Mouse (Mus musculus) hindbrain, embryonic 16.5 days (tissue): ENCODE data around the gene Ndufs1. TPM values are rescaled to one million over a fixed set of nuclear protein-coding genes. Genes with fewer than 3 reads are reported as not detected.
A peak's percentile ranks its signal among the peaks of the same experiment; 100 is the strongest.

Experiments used
- ATAC-seq: fragments of 200-750 bp; cut with Nextera tagmentation; 2 replicates; pipeline ENCODE4 v1.8.0; 2017; ENCODE audit warnings: moderate TSS enrichment, moderate library complexity
- H3K27ac ChIP-seq: fragments of 300-500 bp; sonication (generic); 2 replicates; pipeline ENCODE4 v1.5.1; 2014; ENCODE audit warnings: low read depth, mild to moderate bottlenecking, control low read depth, low read length, moderate library complexity
- H3K27me3 ChIP-seq: fragments of 300-500 bp; sonication (generic); replicated peaks from 2 replicates; pipeline ENCODE4 v1.6.1; 2014; ENCODE audit warnings: low read length; ENCODE audit not compliant: control insufficient read depth, insufficient read depth
- H3K36me3 ChIP-seq: fragments of 300-500 bp; sonication (generic); 2 replicates; pipeline ENCODE4 v1.6.1; 2014; ENCODE audit warnings: mild to moderate bottlenecking, low read length, moderate library complexity, mixed read lengths; ENCODE audit not compliant: control insufficient read depth, insufficient read depth
- H3K4me1 ChIP-seq: fragments of 300-500 bp; sonication (generic); 2 replicates; pipeline ENCODE4 v1.6.1; 2014; ENCODE audit warnings: low read depth, low read length; ENCODE audit not compliant: control insufficient read depth, insufficient read depth
- H3K4me2 ChIP-seq: fragments of 300-500 bp; sonication (generic); 2 replicates; pipeline ENCODE4 v1.6.1; 2014; ENCODE audit warnings: mild to moderate bottlenecking, low read length, control low read depth, moderate library complexity
- H3K4me3 ChIP-seq: fragments of 300-500 bp; sonication (generic); 2 replicates; pipeline ENCODE4 v1.5.1; 2014; ENCODE audit warnings: mild to moderate bottlenecking, low read length, control low read depth, moderate library complexity
- H3K9ac ChIP-seq: fragments of 300-500 bp; sonication (generic); 2 replicates; pipeline ENCODE4 v1.6.1; 2014; ENCODE audit warnings: low read depth, mild to moderate bottlenecking, control low read depth, low read length, moderate library complexity
- H3K9me3 ChIP-seq: fragments of 300-500 bp; sonication (generic); 2 replicates; pipeline ENCODE4 v1.6.1; 2014; ENCODE audit warnings: mild to moderate bottlenecking, low read length, moderate library complexity; ENCODE audit not compliant: control insufficient read depth
- WGBS: fragments of 180-500 bp; shearing (Covaris S2); extraction: QIAGEN DNeasy Blood & Tissue Kit; methylation state at CpG from one replicate; pipeline ENCODE4 v1.1.7; 2014; 5-methylcytosine and 5-hydroxymethylcytosine counted together
- polyA plus RNA-seq: library from polyadenylated mRNA; unstranded; fragments of >200 nt; fragmentation: Nextera tagmentation; extraction: Ambion mirVana; gene quantifications from 2 replicates; pipeline ENCODE4 v1.2.1, GENCODE M21; 2015

The Ndufs1 gene
- polyA plus RNA-seq, 1 experiment from 2014 or later, result 162 TPM

DNA sequence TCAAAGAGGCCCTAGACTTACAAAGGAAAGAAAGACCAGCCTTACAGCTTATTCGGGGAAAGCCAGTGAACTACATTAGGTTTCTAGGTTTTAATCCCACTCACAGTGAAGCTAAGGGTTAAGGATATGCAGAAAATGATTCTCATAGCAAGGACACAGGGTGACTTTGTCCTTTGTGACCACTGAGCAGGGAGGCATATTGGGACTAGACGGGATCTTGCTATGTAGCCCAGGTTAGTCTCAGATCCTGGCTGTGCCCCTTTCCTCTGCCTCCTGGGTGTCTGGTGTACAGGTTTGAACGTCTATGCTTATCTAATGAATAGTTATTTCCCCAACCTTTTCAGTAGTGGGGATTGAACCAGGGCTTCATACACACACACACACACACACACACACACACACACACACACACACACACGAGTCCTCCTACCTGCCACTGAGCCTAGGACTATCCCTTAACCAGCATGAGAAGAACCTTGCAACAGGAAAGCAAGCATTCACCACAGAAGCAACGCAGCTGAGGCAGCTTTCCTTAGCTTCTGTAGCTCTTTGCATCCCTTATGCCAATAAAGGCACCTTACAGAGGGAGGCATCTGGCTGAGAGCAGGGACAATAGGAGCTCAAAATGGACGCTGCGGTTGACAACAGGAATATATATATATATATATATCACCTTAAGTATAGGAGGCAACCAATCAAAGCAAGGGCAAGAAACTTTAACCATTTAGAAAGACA, 28.2 kb upstream of the Ndufs1 start:
- H3K4me1 ChIP-seq, result peaks cover 15% of the 10 kb centered on the region
- no peak overlapping the region for H3K4me2 ChIP-seq
- H3K9ac ChIP-seq, result no peak overlapping the region
- H3K27me3 ChIP-seq, result no peaks in the 10 kb centered on the region
- 22% methylated on average over 7 of the region's 7 CpGs for WGBS
- ATAC-seq, result no peak
- H3K9me3 ChIP-seq, result peaks cover 7% of the 10 kb centered on the region
- no peak overlapping the region for H3K4me3 ChIP-seq
- H3K36me3 ChIP-seq, result no peaks in the 10 kb centered on the region
- H3K27ac ChIP-seq, result peak overlapping the region; percentile 82

GRCm38 (mm10) chr1:63203950-63204659, 27.5 kb upstream of the Ndufs1 start:
- Histone ChIP-seq H3K9me3 (peaks cover 7% of the 10 kb centered on the region), H3K4me2 (no peak overlapping the region), H3K4me1 (peaks cover 15% of the 10 kb centered on the region), H3K27me3 (no peaks in the 10 kb centered on the region), H3K4me3 (no peak overlapping the region), H3K36me3 (no peaks in the 10 kb centered on the region), H3K9ac (no peak overlapping the region), H3K27ac (peak overlapping the region; percentile 82)
- WGBS, result 8% methylated on average over 7 of the region's 7 CpGs
- peak; percentile 90 for ATAC-seq

DNA sequence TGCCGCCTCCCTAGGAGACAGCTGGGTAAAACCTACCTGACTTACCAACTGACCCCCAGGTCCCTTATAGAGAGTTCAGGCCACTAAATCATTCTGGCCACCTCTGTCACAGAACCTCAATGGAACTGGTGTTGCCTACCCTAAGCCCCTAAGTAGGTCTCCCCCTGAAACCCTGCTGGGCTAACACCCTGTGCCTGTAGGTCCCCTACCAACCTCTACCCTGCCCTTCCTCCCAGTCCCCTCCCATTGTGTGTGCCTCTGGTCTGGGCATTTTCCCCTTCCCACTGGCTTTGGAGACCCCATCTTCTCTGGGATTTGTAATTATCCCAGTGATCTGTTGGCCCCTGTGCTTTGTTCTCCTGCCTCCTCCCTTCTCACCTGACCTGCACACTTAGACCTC, 26.8 kb upstream of the Ndufs1 start:
- 63% methylated on average over 1 of the region's 1 CpGs for WGBS
- no peak overlapping the region; the same call in none of the 2 replicates for H3K27ac ChIP-seq
- ATAC-seq, result peak; percentile 40; the same call in 1 of the 2 replicates

GRCm38 (mm10) chr1:63201672-63202071, 25.0 kb upstream of the Ndufs1 start:
- peaks cover 7% of the 10 kb centered on the region for H3K9me3 ChIP-seq
- no peak overlapping the region for H3K9ac ChIP-seq
- H3K27ac ChIP-seq, result no peak overlapping the region
- WGBS, result 85% methylated on average over 1 of the region's 1 CpGs
- no peak overlapping the region for H3K4me2 ChIP-seq
- no peak for ATAC-seq
- H3K27me3 ChIP-seq, result no peaks in the 10 kb centered on the region
- H3K4me1 ChIP-seq, result peaks cover 15% of the 10 kb centered on the region
- H3K4me3 ChIP-seq, result no peak overlapping the region
- no peaks in the 10 kb centered on the region for H3K36me3 ChIP-seq

More for the DNA sequence above, 26.8 kb upstream of the Ndufs1 start:
- no peak overlapping the region for H3K4me2 ChIP-seq
- peaks cover 15% of the 10 kb centered on the region for H3K4me1 ChIP-seq
- H3K27me3 ChIP-seq, result no peaks in the 10 kb centered on the region
- H3K9me3 ChIP-seq, result peaks cover 7% of the 10 kb centered on the region
- H3K4me3 ChIP-seq, result no peak overlapping the region
- no peaks in the 10 kb centered on the region for H3K36me3 ChIP-seq
- H3K9ac ChIP-seq, result peak overlapping the region; percentile 35; the same call in 1 of the 2 replicates

DNA sequence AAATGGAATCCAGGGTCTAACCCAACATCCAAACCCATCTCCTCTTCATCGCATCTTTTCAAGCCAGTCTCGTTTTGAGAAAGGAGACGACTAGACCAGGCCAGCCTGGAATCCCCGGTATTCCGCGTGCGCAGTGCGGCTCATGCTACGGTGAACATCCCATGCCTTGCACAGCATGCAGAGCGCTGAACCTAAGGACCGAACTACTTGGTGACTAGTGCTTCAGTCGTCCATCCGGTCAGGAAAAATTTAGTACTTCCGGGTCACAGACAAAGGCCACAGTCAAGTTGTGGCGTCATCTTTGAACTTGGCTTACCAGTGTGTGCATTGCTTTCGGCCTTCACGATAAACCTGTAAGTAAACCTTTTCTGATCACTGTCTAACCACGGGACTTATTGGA, 23.7 kb upstream of the Ndufs1 start:
- H3K27ac ChIP-seq, result no peak overlapping the region
- H3K36me3 ChIP-seq, result no peaks in the 10 kb centered on the region
- peaks cover 15% of the 10 kb centered on the region for H3K4me1 ChIP-seq
- 97% methylated on average over 18 of the region's 18 CpGs for WGBS
- H3K4me2 ChIP-seq, result no peak overlapping the region
- ATAC-seq, result no peak
- H3K9me3 ChIP-seq, result peaks cover 7% of the 10 kb centered on the region
- H3K9ac ChIP-seq, result no peak overlapping the region
- no peaks in the 10 kb centered on the region for H3K27me3 ChIP-seq
- no peak overlapping the region for H3K4me3 ChIP-seq

- Histone ChIP-seq H3K36me3 (no peaks in the 10 kb centered on the region), H3K4me1 (peaks cover 11% of the 10 kb centered on the region), H3K4me3 (no peak overlapping the region), H3K9ac (no peak overlapping the region), H3K27ac (no peak overlapping the region), H3K9me3 (peaks cover 7% of the 10 kb centered on the region), H3K27me3 (no peaks in the 10 kb centered on the region), H3K4me2 (no peak overlapping the region)
- 90% methylated on average over 6 of the region's 6 CpGs for WGBS
- ATAC-seq, result no peak
Measured at GRCm38 (mm10) chr1:63199387-63199786, 22.8 kb upstream of the Ndufs1 start.

DNA sequence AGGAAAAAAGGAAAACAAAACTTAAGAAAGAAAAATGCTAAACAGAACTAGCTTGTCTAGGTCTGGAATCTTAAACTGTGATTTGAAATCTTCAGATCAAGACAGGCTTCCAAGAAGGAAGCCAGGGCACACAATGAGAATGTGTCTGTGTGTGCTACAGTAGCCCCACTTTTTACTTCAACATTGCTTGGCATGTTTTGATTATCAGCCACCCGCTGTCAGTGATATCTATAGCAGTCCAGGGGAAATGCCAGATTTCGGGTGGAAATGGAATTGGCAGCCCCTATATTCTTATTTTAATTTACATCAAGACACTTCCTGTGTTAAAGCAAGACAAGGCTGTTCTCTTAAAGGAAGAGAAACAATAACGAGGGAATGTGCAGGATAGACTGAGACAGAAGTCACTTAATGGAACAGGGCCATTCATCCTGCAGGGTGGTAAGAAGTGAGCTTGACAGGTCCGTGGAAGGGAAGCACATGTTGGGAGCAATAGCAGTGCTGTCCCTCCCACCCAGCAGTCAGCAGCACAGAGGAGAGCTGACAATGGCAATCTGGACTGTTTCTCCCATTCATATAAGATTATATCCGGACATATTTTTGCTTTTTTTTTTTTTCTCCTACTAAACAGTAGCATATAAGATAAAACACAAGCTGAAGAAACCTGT, 19.3 kb upstream of the Ndufs1 start:
- Histone ChIP-seq H3K9ac (no peak overlapping the region), H3K4me2 (no peak overlapping the region), H3K27me3 (no peaks in the 10 kb centered on the region), H3K9me3 (peaks cover 7% of the 10 kb centered on the region), H3K27ac (no peak overlapping the region), H3K36me3 (no peaks in the 10 kb centered on the region), H3K4me1 (no peaks in the 10 kb centered on the region), H3K4me3 (no peak overlapping the region)
- 66% methylated on average over 5 of the region's 5 CpGs for WGBS
- no peak for ATAC-seq

GRCm38 (mm10) chr1:63192306-63193065, 15.9 kb upstream of the Ndufs1 start:
- Histone ChIP-seq H3K36me3 (no peaks in the 10 kb centered on the region), H3K9me3 (no peaks in the 10 kb centered on the region), H3K4me2 (no peak overlapping the region), H3K9ac (no peak overlapping the region), H3K27ac (no peak overlapping the region), H3K27me3 (no peaks in the 10 kb centered on the region), H3K4me3 (no peak overlapping the region), H3K4me1 (no peaks in the 10 kb centered on the region)
- WGBS, result 90% methylated on average over 11 of the region's 11 CpGs
- no peak for ATAC-seq
